Mouse (Mus musculus) kidney, adult 2 months (tissue): ENCODE measurements around the gene Tspan18.

Experiments used
- CTCF ChIP-seq: fragments of 200-500 bp; conservative IDR thresholded peaks from 2 replicates; pipeline ENCODE4 v1.5.1; 2011; ENCODE audit warnings: low read depth, mild to moderate bottlenecking, control low read depth, low read length, moderate library complexity, mixed read lengths; ENCODE audit not compliant: insufficient read depth, insufficient read length
- POLR2A ChIP-seq: fragments of 200-500 bp; IDR thresholded peaks from one replicate; pipeline ENCODE4 v1.6.1; 2011; ENCODE audit warnings: low read depth, low read length, control low read depth

- TF ChIP-seq POLR2A (no peak), CTCF (no peak)
These were observed 46.4 kb upstream of the Tspan18 start for GRCm38 (mm10) chr2:93380680-93381089.
